Mouse (Mus musculus): ENCODE data around the gene Trmt1. TPM values are rescaled to one million over a fixed set of nuclear protein-coding genes. Genes with fewer than 3 reads are reported as not detected.
A peak's percentile ranks its signal among the peaks of the same experiment; 100 is the strongest.

Gene Trmt1
- polyA plus RNA-seq, 1 experiment from 2014 or later: 27.7 TPM

DNA sequence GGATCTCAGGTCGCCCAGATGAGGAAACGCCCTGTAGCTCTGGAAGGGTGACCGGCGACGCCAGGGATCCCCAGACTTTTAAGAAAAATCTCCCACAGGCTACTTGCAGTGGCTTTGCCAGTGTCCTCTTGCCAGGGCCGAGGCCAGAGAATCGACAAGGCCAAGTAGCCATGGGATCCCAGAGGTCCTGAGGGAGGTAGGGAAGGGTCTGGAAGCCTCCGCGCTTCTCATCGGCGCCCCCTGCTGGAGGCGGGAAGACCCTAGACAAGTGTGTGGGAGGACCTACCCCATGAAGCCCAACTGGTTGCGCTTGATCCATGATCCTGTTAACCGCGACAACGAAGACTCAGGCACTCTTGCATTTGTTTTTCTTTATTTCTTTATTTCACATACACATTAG is 18.2 kb downstream of the Trmt1 start:
- Histone ChIP-seq H3K4me1 (ENCODE audit: control insufficient read depth, low read depth, low read length) (peaks cover 75% of the 10 kb centered on the region), H3K27ac (ENCODE audit: low read length) (peak overlapping the region; percentile 98), H3K9ac (ENCODE audit: low read depth, low read length) (peak overlapping the region; percentile 83), H3K9me3 (replicated peaks; ENCODE audit: control insufficient read depth, low read length) (no peaks in the 10 kb centered on the region), H3K36me3 (ENCODE audit: control insufficient read depth, insufficient read depth) (peaks cover 18% of the 10 kb centered on the region), H3K4me3 (ENCODE audit: low read depth, low read length) (peak overlapping the region; percentile 71), H3K4me2 (ENCODE audit: low read depth, low read length) (peak overlapping the region; percentile 93), H3K27me3 (ENCODE audit: control insufficient read depth, insufficient read depth, low read depth, low read length) (peaks cover 29% of the 10 kb centered on the region)
- ATAC-seq (ENCODE audit: low read depth): peak; percentile 12; the same call in 1 of the 2 replicates
- 1% methylated on average over 16 of the region's 16 CpGs for WGBS (ENCODE audit: insufficient replicate concordance)

DNA sequence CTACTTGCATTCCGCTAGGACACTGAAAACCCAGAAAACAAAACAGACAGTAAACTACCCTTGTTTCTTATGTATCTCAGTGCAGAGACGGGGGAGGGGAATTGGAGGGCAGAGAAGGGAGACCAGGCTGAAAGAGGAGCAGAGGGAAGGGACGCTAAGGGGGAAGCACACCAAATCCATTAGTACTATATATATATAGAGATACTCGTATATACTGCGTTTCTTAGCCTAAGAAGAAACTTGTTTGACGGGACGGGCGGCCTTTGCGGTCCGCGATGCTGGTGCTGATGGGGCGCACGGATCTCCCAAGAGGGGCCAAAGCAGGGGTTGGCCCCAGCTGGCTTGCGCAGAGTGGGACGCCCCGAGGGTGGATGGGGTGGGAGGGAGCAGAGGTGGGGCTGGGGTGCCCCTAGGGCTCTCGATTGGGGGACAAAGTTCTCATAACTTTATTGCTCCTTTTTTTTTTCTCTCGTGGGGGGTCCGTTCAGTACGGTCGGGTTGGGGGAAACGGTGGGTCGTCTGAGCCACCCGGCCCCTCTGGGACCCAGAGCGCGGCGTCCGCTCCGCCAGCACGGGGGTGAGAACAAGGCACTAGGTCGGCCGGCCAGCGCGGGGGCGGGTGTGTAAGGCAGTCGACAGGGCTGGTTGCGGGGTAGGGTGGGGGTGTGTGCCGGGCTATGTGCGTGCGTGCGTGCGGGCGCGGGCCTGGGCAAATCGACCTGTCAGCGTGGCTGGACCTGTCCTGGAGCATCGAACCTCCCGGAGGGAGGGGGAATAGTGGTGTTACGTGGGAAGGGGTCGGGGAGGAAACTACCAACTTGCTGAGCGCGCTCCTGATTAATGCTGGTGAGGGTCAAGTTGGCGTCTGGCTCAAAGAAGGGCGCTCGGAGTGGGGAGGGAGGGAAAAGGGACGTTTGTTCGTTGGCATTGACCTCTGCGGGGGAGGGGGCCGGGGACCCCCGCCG is 19.0 kb downstream of the Trmt1 start:
- under 1% methylated on average over 61 of the region's 61 CpGs for WGBS (ENCODE audit: insufficient replicate concordance)
- peaks cover 29% of the 10 kb centered on the region for H3K27me3 ChIP-seq (ENCODE audit: control insufficient read depth, insufficient read depth, low read depth, low read length)
- peak overlapping the region; percentile 93 for H3K4me2 ChIP-seq (ENCODE audit: low read depth, low read length)
- peak overlapping the region; percentile 71 for H3K4me3 ChIP-seq (ENCODE audit: low read depth, low read length)
- peaks cover 68% of the 10 kb centered on the region for H3K4me1 ChIP-seq (ENCODE audit: control insufficient read depth, low read depth, low read length)
- no peak for ATAC-seq (ENCODE audit: low read depth)
- no peaks in the 10 kb centered on the region for H3K9me3 ChIP-seq (replicated peaks; ENCODE audit: control insufficient read depth, low read length)
- peak overlapping the region; percentile 83 for H3K9ac ChIP-seq (ENCODE audit: low read depth, low read length)
- peak overlapping the region; percentile 98 for H3K27ac ChIP-seq (ENCODE audit: low read length)
- peaks cover 17% of the 10 kb centered on the region for H3K36me3 ChIP-seq (ENCODE audit: control insufficient read depth, insufficient read depth)

DNA sequence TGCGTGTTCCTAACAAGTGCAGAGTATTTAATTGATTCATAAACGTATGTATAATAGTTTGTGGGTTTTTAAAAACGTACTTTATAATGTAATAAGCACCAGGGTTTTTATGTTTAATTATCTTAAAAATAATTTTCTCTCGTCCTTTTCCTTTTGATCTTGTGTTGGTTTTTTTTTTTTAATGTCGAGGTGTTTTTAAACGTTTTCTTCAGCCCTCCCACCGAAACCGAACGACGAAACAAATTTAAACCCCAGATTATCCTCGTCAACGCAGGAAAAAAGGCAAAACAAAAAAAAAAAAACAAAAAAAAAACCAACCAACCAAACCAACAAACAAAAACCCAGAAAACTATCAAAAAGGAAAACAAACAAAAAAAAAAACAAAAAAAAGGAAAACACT is 19.9 kb downstream of the Trmt1 start:
- Histone ChIP-seq H3K4me2 (ENCODE audit: low read depth, low read length) (peak overlapping the region; percentile 93), H3K4me1 (ENCODE audit: control insufficient read depth, low read depth, low read length) (peaks cover 60% of the 10 kb centered on the region), H3K27ac (ENCODE audit: low read length) (peak overlapping the region; percentile 98), H3K36me3 (ENCODE audit: control insufficient read depth, insufficient read depth) (peaks cover 17% of the 10 kb centered on the region), H3K4me3 (ENCODE audit: low read depth, low read length) (peak overlapping the region; percentile 71), H3K27me3 (ENCODE audit: control insufficient read depth, insufficient read depth, low read depth, low read length) (peaks cover 29% of the 10 kb centered on the region), H3K9ac (ENCODE audit: low read depth, low read length) (peak overlapping the region; percentile 83), H3K9me3 (replicated peaks; ENCODE audit: control insufficient read depth, low read length) (no peaks in the 10 kb centered on the region)
- WGBS (ENCODE audit: insufficient replicate concordance): 2% methylated on average over 12 of the region's 12 CpGs
- ATAC-seq (ENCODE audit: low read depth): no peak

DNA sequence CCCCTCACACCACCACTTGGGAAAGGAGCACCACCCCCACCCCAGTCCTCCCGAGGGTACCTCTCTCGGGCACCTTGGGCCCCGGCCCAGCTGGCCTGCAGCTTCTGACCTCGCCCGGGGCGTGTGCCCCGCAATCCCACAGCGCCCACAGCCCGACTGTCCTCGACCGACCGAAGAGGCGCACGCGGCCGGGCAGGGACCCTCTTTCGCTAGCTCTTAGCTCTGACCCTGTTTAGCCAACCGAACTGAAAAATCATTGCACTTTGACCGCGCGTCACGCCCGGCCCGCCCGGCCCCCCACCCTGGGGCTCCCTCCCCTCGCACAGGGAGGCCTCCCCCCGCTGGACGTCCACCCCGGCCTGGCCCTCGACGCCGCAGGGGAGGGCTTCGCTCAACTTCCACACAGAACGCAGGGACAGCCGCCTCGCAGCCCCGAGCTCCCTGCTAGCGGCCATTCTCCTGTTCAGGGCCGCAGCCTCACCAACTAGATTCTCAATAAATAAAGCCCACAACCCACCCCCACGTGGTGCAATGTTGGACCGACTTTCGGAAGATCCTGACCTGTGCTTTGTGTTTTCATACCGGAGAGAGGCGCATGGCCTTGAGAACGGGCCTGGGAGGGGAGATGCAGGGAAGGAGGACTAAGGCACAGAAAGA is 20.6 kb downstream of the Trmt1 start:
- Histone ChIP-seq H3K9ac (ENCODE audit: low read depth, low read length) (peak overlapping the region; percentile 63), H3K27ac (ENCODE audit: low read length) (peak overlapping the region; percentile 59), H3K4me1 (ENCODE audit: control insufficient read depth, low read depth, low read length) (peaks cover 56% of the 10 kb centered on the region), H3K4me3 (ENCODE audit: low read depth, low read length) (peak overlapping the region; percentile 55), H3K4me2 (ENCODE audit: low read depth, low read length) (peak overlapping the region; percentile 93), H3K27me3 (ENCODE audit: control insufficient read depth, insufficient read depth, low read depth, low read length) (peaks cover 29% of the 10 kb centered on the region), H3K9me3 (replicated peaks; ENCODE audit: control insufficient read depth, low read length) (no peaks in the 10 kb centered on the region), H3K36me3 (ENCODE audit: control insufficient read depth, insufficient read depth) (peaks cover 17% of the 10 kb centered on the region)
- WGBS (ENCODE audit: insufficient replicate concordance): under 1% methylated on average over 45 of the region's 45 CpGs
- peak; percentile 7; the same call in 1 of the 2 replicates for ATAC-seq (ENCODE audit: low read depth)

DNA sequence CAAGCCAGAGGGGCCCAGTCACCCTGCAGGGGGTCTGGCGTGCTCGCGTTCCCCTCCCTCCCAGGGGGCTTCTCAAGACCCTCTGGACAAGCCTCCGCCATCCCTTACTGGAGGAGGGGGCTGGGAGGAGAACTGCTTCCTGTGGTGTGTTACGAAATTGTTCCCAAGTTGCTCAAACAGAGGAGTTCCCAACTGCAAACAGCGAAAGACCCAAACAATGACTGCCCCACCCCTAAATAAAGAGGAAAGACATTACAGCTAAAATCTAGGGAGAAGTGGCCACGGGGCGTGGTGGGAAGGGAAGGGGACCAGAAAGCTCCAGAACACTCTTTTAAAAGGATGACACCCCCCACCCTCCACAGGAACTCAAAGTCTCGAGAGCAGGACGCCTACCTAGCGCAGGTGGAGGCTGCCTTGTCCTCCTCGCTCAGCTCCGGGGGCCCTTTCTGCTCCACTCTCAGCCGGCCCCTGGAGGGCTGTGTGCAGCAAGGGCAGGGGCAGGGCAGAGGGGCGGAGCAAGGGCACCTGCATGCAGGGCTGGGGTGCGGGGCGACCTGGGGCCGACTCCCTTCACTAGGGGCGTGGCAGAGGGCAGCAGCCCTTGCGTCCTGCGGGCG is 21.3 kb downstream of the Trmt1 start:
- Histone ChIP-seq H3K4me2 (ENCODE audit: low read depth, low read length) (peak overlapping the region; percentile 93), H3K9me3 (replicated peaks; ENCODE audit: control insufficient read depth, low read length) (no peaks in the 10 kb centered on the region), H3K9ac (ENCODE audit: low read depth, low read length) (peak overlapping the region; percentile 63), H3K27me3 (ENCODE audit: control insufficient read depth, insufficient read depth, low read depth, low read length) (peaks cover 29% of the 10 kb centered on the region), H3K4me1 (ENCODE audit: control insufficient read depth, low read depth, low read length) (peaks cover 57% of the 10 kb centered on the region), H3K36me3 (ENCODE audit: control insufficient read depth, insufficient read depth) (peaks cover 17% of the 10 kb centered on the region), H3K27ac (ENCODE audit: low read length) (peak overlapping the region; percentile 59), H3K4me3 (ENCODE audit: low read depth, low read length) (peak overlapping the region; percentile 55)
- WGBS (ENCODE audit: insufficient replicate concordance): 2% methylated on average over 22 of the region's 22 CpGs
- peak; percentile 40 for ATAC-seq (ENCODE audit: low read depth)

DNA sequence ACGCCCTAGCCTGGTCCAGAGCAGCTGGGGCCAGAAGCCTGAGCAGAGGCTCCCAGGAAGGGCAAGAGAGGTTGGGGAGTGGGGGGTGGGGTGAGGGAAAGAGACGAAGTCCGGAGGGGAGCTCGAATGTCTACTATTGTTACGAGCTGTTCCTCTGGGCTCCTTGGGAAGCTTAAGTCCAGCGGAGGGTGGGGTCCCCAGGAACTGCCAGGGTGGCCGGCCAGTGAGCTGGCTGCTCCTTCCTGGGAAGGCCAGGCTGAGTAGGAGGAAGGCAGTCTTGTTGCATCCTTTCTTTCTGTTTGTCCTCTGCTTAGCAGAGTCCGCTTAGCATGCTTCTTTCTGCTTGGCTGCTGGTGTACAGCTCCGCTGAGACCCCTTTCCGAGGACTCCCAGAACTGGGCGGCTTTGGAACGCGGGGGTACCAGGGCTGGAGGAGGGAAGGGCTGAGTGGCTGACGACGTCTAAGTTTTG is 22.0 kb downstream of the Trmt1 start:
- Histone ChIP-seq H3K4me3 (ENCODE audit: low read depth, low read length) (peak overlapping the region; percentile 55), H3K4me1 (ENCODE audit: control insufficient read depth, low read depth, low read length) (peaks cover 62% of the 10 kb centered on the region), H3K4me2 (ENCODE audit: low read depth, low read length) (peak overlapping the region; percentile 93), H3K9me3 (replicated peaks; ENCODE audit: control insufficient read depth, low read length) (no peaks in the 10 kb centered on the region), H3K27me3 (ENCODE audit: control insufficient read depth, insufficient read depth, low read depth, low read length) (peaks cover 29% of the 10 kb centered on the region), H3K36me3 (ENCODE audit: control insufficient read depth, insufficient read depth) (peaks cover 12% of the 10 kb centered on the region), H3K9ac (ENCODE audit: low read depth, low read length) (peak overlapping the region; percentile 63), H3K27ac (ENCODE audit: low read length) (peak overlapping the region; percentile 59)
- 15% methylated on average over 15 of the region's 15 CpGs for WGBS (ENCODE audit: insufficient replicate concordance)
- no peak for ATAC-seq (ENCODE audit: low read depth)

DNA sequence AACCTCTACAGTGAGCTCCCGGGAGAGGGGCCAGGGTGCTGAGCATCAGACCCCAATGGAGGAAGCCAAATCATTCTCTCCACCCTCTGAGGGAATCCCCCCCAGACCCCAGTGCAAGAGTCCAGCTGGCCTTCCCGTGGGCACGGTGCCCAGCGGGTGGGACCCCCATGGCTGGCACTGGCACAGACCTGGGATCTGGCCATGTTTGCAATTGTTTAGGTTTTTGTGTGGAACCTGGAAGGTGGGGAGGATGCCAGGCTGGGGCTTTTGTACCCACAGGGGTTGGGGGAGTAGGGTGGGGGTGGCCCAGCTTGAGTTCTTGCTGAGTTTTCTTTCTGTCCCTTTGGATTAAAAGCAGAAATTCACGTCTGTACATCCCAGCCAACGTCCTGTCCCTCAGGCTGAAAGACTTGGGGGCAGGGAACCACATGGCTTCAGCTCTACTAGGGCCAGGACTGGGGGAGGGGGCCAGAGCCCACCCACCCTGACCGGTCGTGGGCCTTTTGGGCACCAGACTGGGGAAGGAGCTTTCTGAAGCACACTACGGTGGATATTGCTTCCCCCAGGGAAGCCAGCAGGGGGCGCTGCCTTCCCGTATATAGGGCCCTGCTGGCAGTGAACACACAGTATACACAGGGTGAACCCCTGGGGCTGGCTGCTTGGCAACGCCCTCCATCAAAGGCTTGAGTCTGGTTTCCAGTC is 22.8 kb downstream of the Trmt1 start:
- Histone ChIP-seq H3K9ac (ENCODE audit: low read depth, low read length) (0 out of 2 replicates have a peak overlapping the region, but pooled peaks have one; percentile 4), H3K4me2 (ENCODE audit: low read depth, low read length) (peak overlapping the region; percentile 93)
- 24% methylated on average over 12 of the region's 12 CpGs for WGBS (ENCODE audit: insufficient replicate concordance)

DNA sequence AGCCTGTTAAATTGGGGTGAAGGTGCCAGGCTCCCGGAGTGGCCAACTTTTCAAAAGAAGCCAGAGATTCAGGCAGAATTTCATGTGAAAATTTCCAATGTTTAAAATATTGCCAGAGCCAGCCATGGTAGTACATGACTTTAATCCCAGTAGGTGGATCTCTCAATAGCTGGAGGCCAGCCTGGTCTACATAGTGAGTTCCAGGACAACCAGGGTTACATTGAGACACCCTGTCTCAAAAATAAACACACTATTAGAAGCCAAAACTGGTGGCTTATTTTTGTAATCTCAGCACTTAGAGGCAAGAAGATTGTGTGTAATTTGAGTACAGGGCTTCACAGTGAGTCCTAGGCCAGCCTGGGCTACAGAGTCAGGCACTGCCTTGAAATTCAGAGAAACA is 23.8 kb downstream of the Trmt1 start:
- no peaks in the 10 kb centered on the region for H3K9me3 ChIP-seq (replicated peaks; ENCODE audit: control insufficient read depth, low read length)
- 97% methylated on average over 1 of the region's 1 CpGs for WGBS (ENCODE audit: insufficient replicate concordance)
- H3K36me3 ChIP-seq (ENCODE audit: control insufficient read depth, insufficient read depth): no peaks in the 10 kb centered on the region
- no peak overlapping the region for H3K4me3 ChIP-seq (ENCODE audit: low read depth, low read length)
- H3K27me3 ChIP-seq (ENCODE audit: control insufficient read depth, insufficient read depth, low read depth, low read length): peaks cover 29% of the 10 kb centered on the region
- H3K9ac ChIP-seq (ENCODE audit: low read depth, low read length): no peak overlapping the region
- no peak overlapping the region for H3K27ac ChIP-seq (ENCODE audit: low read length)
- ATAC-seq (ENCODE audit: low read depth): no peak
- H3K4me1 ChIP-seq (ENCODE audit: control insufficient read depth, low read depth, low read length): peaks cover 48% of the 10 kb centered on the region
- H3K4me2 ChIP-seq (ENCODE audit: low read depth, low read length): no peak overlapping the region

More for the DNA sequence above, 22.8 kb downstream of the Trmt1 start:
- peaks cover 59% of the 10 kb centered on the region for H3K4me1 ChIP-seq (ENCODE audit: control insufficient read depth, low read depth, low read length)
- no peaks in the 10 kb centered on the region for H3K9me3 ChIP-seq (replicated peaks; ENCODE audit: control insufficient read depth, low read length)
- no peak overlapping the region for H3K4me3 ChIP-seq (ENCODE audit: low read depth, low read length)
- no peak overlapping the region for H3K27ac ChIP-seq (ENCODE audit: low read length)
- ATAC-seq (ENCODE audit: low read depth): peak; percentile 46
- H3K36me3 ChIP-seq (ENCODE audit: control insufficient read depth, insufficient read depth): peaks cover 4% of the 10 kb centered on the region
- H3K27me3 ChIP-seq (ENCODE audit: control insufficient read depth, insufficient read depth, low read depth, low read length): peaks cover 29% of the 10 kb centered on the region
